Mouse (Mus musculus) gastrocnemius, adult 18-20 months (tissue): ENCODE measurements around the gene Gm26558. TPM values are rescaled to one million over a fixed set of nuclear protein-coding genes. Genes with fewer than 3 reads are reported as not detected.

Experiments
- DNase-seq: peaks from one replicate; pipeline ENCODE4 v3.0.0; 2021; ENCODE audit warnings: low spot score
- long read RNA-seq, 2 experiments: library from polyadenylated mRNA; stranded (forward); transcript quantifications; one replicate each; pipeline ENCODE4 v2.0.0; 2021
- total RNA-seq, 2 experiments: library from RNA; stranded (reverse); gene quantifications; 2 replicates each; pipeline ENCODE4 v1.2.3; 2021

The Gm26558 gene
- total RNA-seq = not detected
- long read RNA-seq, experiment 1, partial matches to known transcripts = 0 of 1 reads
- long read RNA-seq, experiment 1, other reads (novel, unspliced or antisense) = 0 of 1 reads
- long read RNA-seq, experiment 2 = 0 reads

- DNase-seq = no peak
These were observed at the start of gene Gm26558 for GRCm38 (mm10) chr2:70661715-70662495. TSS of gene Gm26558 (minus strand) at chr2:70662108.

- no peak for DNase-seq
These were observed 49.0 kb upstream of the Gm26558 start for GRCm38 (mm10) chr2:70710878-70711277.

GRCm38 (mm10) chr2:70710236-70710635 is 48.3 kb upstream of the Gm26558 start:
- DNase-seq = no peak

- no peak for DNase-seq
These were observed 47.2 kb upstream of the Gm26558 start for GRCm38 (mm10) chr2:70708986-70709730.

- DNase-seq = no peak
These were observed 40.5 kb upstream of the Gm26558 start for GRCm38 (mm10) chr2:70702403-70702802.

- no peak for DNase-seq
These were observed 39.7 kb upstream of the Gm26558 start for GRCm38 (mm10) chr2:70701571-70701970.

- DNase-seq = no peak
These were observed 38.9 kb upstream of the Gm26558 start for GRCm38 (mm10) chr2:70700851-70701250.

- DNase-seq = no peak
These were observed 33.8 kb upstream of the Gm26558 start for GRCm38 (mm10) chr2:70695712-70696111.

GRCm38 (mm10) chr2:70690195-70690594 is 28.3 kb upstream of the Gm26558 start:
- peak; percentile 9 for DNase-seq

GRCm38 (mm10) chr2:70688454-70689078 is 26.7 kb upstream of the Gm26558 start:
- no peak for DNase-seq

GRCm38 (mm10) chr2:70682324-70682723 is 20.4 kb upstream of the Gm26558 start:
- no peak for DNase-seq

- DNase-seq = no peak
These were observed 11.7 kb upstream of the Gm26558 start for GRCm38 (mm10) chr2:70673445-70674126.

GRCm38 (mm10) chr2:70672476-70672875 is 10.6 kb upstream of the Gm26558 start:
- no peak for DNase-seq

GRCm38 (mm10) chr2:70669896-70670295 is 8.0 kb upstream of the Gm26558 start:
- no peak for DNase-seq

- no peak for DNase-seq
These were observed 7.3 kb upstream of the Gm26558 start for GRCm38 (mm10) chr2:70669241-70669640.

GRCm38 (mm10) chr2:70667016-70667415 is 5.1 kb upstream of the Gm26558 start:
- no peak for DNase-seq

- no peak for DNase-seq
These were observed 1.9 kb upstream of the Gm26558 start for GRCm38 (mm10) chr2:70663764-70664163.

GRCm38 (mm10) chr2:70660887-70661714 is 807 bp downstream of the Gm26558 start, which contains the start of gene Gorasp2:
TSS of gene Gorasp2 (plus strand) at chr2:70661576.
- DNase-seq = peak; percentile 95

- no peak for DNase-seq
These were observed 4.8 kb downstream of the Gm26558 start for GRCm38 (mm10) chr2:70657083-70657482.

GRCm38 (mm10) chr2:70651820-70652219 is 10.1 kb downstream of the Gm26558 start:
- no peak for DNase-seq
